Mouse (Mus musculus): ENCODE measurements around the gene Upk1b.

Upk1b gene

DNA sequence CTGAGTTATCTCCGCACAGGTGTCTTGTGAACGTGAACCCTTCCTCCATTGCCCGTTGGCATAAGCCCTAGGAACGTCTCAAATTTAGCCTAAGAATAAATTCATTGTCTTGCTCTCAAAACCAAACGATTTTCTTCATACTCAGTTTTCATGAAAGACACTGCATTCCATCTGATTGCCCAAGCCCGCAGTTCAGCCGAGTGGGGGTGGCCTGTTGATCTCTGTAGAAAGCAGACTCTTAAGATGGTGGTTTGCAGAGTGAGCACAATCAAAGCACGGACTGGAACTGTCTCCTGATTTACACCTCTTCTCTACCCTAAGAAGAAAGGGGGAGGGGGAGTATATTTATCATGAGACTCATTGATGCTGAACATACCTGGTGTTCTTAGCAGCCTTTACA, 37.7 kb downstream of the Upk1b start:
- DNase-seq (ENCODE audit: low spot score in 2 of 2), result no peak

- no peak for DNase-seq (ENCODE audit: low spot score in 2 of 2)
Measured at GRCm38 (mm10) chr16:38761972-38762371, 38.2 kb downstream of the Upk1b start.

- no peak for DNase-seq (ENCODE audit: low spot score in 2 of 2)
Measured at GRCm38 (mm10) chr16:38760834-38761375, 39.2 kb downstream of the Upk1b start.

DNA sequence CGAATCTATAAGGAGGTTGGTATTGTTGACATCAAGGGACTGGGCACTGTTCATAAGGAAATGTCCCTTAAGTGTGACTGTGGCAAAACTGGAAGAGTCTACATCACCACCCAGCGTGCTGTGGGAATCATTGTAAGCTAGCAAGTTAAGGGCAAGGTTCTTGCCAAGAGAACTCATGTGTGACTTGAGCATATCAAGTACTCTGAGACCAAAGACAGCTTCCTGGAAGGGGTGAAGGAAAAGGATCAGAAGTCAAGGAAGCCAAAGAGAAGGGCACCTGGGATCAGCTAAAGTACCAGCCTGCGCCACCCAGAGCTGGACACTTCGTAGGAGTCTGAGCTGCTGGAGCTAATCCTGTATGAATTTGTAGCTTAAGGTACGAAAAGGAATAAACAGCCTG, 39.9 kb downstream of the Upk1b start:
- DNase-seq (ENCODE audit: low spot score in 2 of 2), result no peak

DNA sequence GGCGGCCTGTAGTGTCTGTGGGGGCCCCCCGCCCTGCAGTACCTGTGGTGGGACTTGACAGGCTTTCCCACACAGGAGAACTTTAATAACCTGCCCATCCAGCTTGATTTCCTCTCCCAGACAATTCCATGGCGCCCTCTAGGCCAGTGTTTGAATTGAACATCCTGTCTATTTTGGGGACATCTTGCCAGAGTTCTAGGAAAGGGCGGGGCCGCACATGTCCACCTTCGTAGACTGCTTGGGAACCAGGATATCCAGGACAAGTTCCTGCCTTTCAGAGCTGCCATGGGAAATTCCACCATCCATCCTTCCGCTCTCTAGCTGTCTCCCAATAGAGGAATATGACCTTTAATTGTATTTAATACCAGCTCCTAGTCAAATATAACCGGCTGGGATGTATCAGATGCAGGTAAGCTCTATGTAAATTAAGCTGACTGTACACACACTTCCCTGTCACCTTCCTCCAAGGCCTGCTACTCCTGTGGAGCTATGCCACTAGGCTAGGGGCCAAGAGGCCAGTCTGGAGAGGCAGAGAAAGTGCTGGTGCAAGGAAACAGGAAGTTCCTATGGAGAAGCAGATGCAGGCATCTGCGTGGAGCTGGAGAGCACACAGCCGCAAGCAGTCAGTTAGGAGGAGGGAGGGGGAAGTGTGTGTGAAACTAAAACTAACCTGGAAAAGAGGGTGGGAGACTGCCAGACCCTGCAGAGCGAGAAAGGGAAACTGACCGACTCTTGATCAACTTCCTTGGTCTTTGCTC, 41.8 kb downstream of the Upk1b start:
- DNase-seq (ENCODE audit: low spot score in 2 of 2), result no peak

DNA sequence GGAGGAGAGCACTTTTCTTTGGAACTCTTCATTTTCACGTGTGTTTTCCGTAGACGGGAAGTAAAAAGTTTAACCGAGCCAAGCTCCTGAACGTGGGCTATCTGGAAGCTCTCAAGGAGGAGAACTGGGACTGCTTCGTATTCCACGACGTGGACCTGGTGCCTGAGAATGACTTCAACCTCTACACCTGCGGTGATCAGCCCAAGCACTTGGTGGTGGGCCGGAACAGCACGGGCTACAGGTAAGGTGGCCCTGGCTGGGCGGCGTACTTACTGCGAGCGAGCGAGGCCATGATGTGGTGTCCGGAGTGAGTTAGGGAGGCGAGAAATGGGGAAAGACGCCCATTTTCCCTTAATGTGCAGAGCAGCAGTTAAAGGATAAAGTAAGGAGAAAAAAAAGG, 42.5 kb downstream of the Upk1b start:
- no peak for DNase-seq (ENCODE audit: low spot score in 2 of 2)

GRCm38 (mm10) chr16:38756572-38756971, 43.6 kb downstream of the Upk1b start:
- no peak for DNase-seq (ENCODE audit: low spot score in 2 of 2)

DNA sequence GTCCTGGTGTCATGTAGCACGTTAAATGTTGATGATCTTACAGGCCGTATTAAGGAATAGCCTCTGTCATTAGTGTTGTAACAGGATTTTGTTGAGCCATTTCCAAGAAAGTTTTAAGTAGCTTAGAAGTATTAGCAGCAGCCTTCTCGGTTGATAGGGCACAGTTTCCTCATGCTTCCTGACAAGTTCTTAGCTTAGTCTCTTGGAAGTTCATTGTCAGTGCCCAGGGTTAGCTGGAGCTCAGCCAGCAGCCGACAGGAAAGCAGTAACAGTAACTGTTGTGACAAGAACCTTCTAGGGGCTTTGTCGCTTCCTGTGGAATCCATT, 44.0 kb downstream of the Upk1b start:
- DNase-seq (ENCODE audit: low spot score in 2 of 2), result no peak

GRCm38 (mm10) chr16:38755452-38756176, 44.5 kb downstream of the Upk1b start:
- no peak for DNase-seq (ENCODE audit: low spot score in 2 of 2)

- DNase-seq (ENCODE audit: low spot score in 2 of 2), result no peak
Measured at GRCm38 (mm10) chr16:38753631-38754030, 46.5 kb downstream of the Upk1b start.

DNA sequence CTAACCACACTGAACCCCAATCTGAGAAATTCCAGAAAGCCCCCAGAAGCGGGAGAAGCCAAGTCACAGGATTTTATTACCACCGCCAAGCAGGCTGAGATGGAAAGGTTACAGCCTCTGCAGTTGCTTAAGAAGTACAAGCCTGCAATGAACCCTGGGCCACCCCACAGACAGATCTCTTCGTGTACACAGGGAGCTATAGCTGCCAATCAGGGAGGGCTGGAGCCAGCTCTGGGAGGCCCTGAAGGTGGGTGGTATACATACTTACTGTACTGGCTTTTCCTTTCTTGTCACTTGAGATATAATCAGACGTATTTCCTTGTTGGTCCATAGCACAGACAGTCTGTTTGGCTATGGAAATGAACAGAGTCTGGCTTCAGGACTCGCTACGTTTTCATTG, 49.3 kb downstream of the Upk1b start:
- no peak for DNase-seq (ENCODE audit: low spot score in 2 of 2)

- DNase-seq (ENCODE audit: low spot score in 2 of 2), result no peak
Measured at GRCm38 (mm10) chr16:38743941-38744673, 56.0 kb downstream of the Upk1b start.

DNA sequence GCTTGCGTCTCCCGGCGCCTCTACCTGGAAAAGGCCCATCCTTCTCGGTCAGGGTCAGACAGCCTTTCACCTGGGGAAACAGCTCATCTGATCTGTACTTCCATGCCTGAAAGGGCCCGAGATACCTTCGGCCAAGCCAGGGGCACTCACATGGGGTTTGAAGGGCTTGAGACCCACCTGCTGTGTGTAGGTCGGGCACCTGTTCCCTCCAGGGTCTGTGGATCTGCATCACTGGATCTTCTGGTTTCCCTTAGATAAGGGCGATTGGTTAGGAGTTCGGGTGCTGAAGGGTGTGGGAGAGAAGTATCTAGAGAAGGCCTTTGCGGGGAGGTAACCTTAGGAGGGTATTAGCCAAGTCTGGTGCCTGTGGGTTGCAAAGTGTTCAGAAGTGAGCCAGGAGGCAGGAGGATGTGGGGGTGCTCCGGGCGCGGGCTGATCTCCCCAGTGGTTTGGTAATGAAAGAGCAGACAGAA, 57.4 kb downstream of the Upk1b start:
- DNase-seq (ENCODE audit: low spot score in 2 of 2), result no peak

- DNase-seq (ENCODE audit: low spot score in 2 of 2), result no peak
Measured at GRCm38 (mm10) chr16:38742113-38742658, 57.9 kb downstream of the Upk1b start, which contains the start of gene B4galt4. Gene B4galt4 (plus strand): TSS chr16:38742264.

GRCm38 (mm10) chr16:38741204-38741903, 58.8 kb downstream of the Upk1b start:
- DNase-seq (ENCODE audit: low spot score in 2 of 2), result no peak

GRCm38 (mm10) chr16:38730921-38731320, 69.2 kb downstream of the Upk1b start:
- peak in 1 of 2 experiments; percentile 34 for DNase-seq (ENCODE audit: low spot score in 2 of 2)

- no peak for DNase-seq (ENCODE audit: low spot score in 2 of 2)
Measured at GRCm38 (mm10) chr16:38729610-38730288, 70.4 kb downstream of the Upk1b start.

GRCm38 (mm10) chr16:38729139-38729538, 71.0 kb downstream of the Upk1b start:
- no peak for DNase-seq (ENCODE audit: low spot score in 2 of 2)

DNA sequence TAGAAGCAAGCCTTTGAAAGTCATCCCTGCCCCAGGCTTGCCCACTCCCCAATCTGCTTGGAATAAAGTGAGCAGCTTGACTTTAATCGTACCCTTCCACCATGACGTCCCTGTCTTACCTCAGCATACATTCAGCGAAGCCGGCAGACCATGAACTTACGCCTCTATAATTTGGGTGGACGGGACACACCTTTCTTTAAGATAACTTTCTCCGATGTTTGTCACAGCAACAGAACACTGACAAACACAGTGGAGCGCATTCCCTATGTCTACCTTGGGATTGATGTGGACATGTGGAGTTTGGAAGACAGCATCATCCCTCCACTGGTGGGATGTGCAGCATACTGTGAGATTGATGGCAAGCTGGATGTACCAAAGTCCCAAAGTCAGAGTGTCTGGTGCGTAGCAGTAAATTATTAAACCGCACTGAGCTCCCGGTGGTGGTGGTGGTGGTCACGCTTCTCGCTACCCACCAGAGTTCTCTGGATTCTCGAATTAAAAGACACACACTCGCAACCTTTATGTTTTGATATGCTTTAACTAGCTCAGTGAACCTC, 71.5 kb downstream of the Upk1b start:
- DNase-seq (ENCODE audit: low spot score in 2 of 2), result no peak

DNA sequence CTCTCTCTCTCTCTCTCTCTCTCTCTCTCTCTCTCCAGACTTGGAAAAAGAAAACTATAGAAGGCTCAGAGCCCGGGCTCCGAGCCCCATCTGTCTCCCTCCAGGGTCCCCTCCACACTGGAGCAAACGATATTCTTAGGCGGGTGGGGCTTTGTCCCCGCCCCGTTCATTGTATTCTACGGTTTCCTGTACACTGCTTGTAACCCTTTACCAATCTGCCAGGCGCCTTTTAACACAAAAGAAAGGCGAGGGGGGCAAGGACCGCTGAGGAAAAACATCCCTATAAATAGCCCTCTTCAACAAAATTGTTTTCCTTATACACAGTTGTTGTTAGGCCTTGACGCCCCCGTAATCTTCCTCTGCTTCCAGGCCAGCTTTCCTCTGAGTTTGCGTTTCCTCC, 75.2 kb downstream of the Upk1b start:
- no peak for DNase-seq (ENCODE audit: low spot score in 2 of 2)

All from natural killer cell, adult 2 months (primary cell).